Mouse (Mus musculus) heart, embryonic 14.5 days (tissue): ENCODE measurements around the gene Rasgef1b. TPM values are rescaled to one million over a fixed set of nuclear protein-coding genes. Genes with fewer than 3 reads are reported as not detected.

Source experiments
- ATAC-seq: fragments of 200-750 bp; cut with Nextera tagmentation; 2 replicates; pipeline ENCODE4 v1.8.0; 2017; ENCODE audit warnings: low read depth, moderate TSS enrichment; ENCODE audit not compliant: insufficient number of reproducible peaks, insufficient read depth, low FRiP score
- H3K27ac ChIP-seq, 2 experiments: fragments of 200-500 bp in 1 of 2; fragments of 300-500 bp in 1 of 2; sonication (generic) in 1 of 2; replicated peaks in 1 of 2; 2 replicates each; pipeline ENCODE4 v1.5.1; 2012 to 2014; ENCODE audit warnings: low read depth in 2 of 2, low read length in 2 of 2, control low read depth in 1 of 2, mild to moderate bottlenecking in 1 of 2, mixed read lengths in 1 of 2; ENCODE audit not compliant: control insufficient read depth in 1 of 2, insufficient read depth in 1 of 2
- H3K27me3 ChIP-seq: fragments of 300-500 bp; sonication (generic); 2 replicates; pipeline ENCODE4 v1.6.1; 2014; ENCODE audit warnings: mild to moderate bottlenecking, low read length, control low read depth; ENCODE audit not compliant: control insufficient read depth, insufficient read depth
- H3K36me3 ChIP-seq: fragments of 300-500 bp; sonication (generic); 2 replicates; pipeline ENCODE4 v1.6.1; 2014; ENCODE audit warnings: mild to moderate bottlenecking, control low read depth, low read length, mixed read lengths; ENCODE audit not compliant: control insufficient read depth, insufficient read depth
- H3K4me1 ChIP-seq, 2 experiments: fragments of 200-500 bp in 1 of 2; fragments of 300-500 bp in 1 of 2; sonication (generic) in 1 of 2; 2 replicates each; pipeline ENCODE4 v1.6.1; 2012 to 2014; ENCODE audit warnings: low read length in 2 of 2, control low read depth in 1 of 2, mixed read lengths in 1 of 2; ENCODE audit not compliant: control insufficient read depth in 2 of 2, insufficient read depth in 2 of 2
- H3K4me2 ChIP-seq: fragments of 300-500 bp; sonication (generic); 2 replicates; pipeline ENCODE4 v1.6.1; 2014; ENCODE audit warnings: mild to moderate bottlenecking, low read length
- H3K4me3 ChIP-seq, 2 experiments: fragments of 200-500 bp in 1 of 2; fragments of 300-500 bp in 1 of 2; sonication (generic) in 1 of 2; 2 replicates each; pipeline ENCODE4 v1.5.1; 2012 to 2014; ENCODE audit warnings: low read length in 2 of 2, mild to moderate bottlenecking in 2 of 2, control low read depth in 1 of 2, low read depth in 1 of 2, moderate library complexity in 1 of 2; ENCODE audit not compliant: control insufficient read depth in 1 of 2, insufficient read depth in 1 of 2
- H3K9ac ChIP-seq: fragments of 300-500 bp; sonication (generic); 2 replicates; pipeline ENCODE4 v1.6.1; 2014; ENCODE audit warnings: mild to moderate bottlenecking, low read length
- H3K9me3 ChIP-seq: fragments of 300-500 bp; sonication (generic); 2 replicates; pipeline ENCODE4 v1.6.1; 2016; ENCODE audit warnings: low read length, control low read depth; ENCODE audit not compliant: control insufficient read depth
- WGBS: fragments of 180-500 bp; shearing (Covaris S2); extraction: QIAGEN DNeasy Blood & Tissue Kit; methylation state at CpG from one replicate; pipeline ENCODE4 v1.1.7; 2014; 5-methylcytosine and 5-hydroxymethylcytosine counted together
- polyA plus RNA-seq: library from polyadenylated mRNA; unstranded; fragments of >200 nt; fragmentation: Nextera tagmentation; extraction: Ambion mirVana; gene quantifications from 2 replicates; pipeline ENCODE4 v1.2.1, GENCODE M21; 2014

The Rasgef1b gene
- polyA plus RNA-seq, 1 experiment from 2014 or later, result 45.9 TPM

DNA sequence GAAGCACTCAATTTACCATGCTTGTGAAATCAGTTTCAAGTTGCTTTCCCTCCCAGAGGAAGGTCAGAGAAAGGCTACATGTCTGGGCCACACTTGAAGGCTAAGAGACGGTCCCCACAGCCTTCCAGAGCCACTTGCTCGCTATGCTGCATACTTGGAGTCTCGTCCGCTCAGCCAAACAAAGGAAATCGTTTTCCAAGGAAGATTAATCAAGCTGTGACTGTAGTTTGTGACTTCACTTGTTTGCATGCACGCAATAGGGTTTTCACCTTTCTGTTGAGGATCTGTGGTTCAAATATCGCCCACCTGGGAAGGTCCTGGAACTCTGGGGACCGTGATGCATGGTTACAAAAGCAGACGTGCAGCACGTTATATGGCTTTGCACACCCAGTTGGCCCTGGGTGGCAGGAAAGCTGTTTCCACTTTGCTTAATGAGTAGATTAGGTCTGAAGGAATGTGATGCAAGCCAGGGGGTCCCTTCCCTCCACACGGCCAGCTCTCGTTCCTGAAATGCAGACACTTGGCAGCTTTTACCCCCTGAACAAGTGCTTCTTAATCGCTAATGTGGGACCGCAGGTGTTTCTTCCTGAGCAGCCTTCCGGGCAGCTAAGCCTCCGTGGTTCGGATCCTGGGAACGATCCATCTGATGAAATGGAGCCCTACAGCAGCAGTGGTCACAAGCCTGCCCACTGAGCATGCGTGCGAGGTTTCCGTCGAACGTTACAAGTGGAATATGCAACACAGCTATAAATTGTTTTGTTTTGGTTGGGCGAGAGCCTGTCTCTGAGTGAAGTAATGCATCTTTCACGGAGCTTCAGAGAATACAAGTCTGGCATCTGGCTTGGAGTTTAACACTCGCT, 537.7 kb downstream of the Rasgef1b start:
- peaks cover 4 to 5% of the 10 kb centered on the region in 2 experiments; a peak in 1 of 4 replicates for H3K4me1 ChIP-seq
- H3K27ac ChIP-seq, result no peak overlapping the region
- ATAC-seq, result no peak
- no peak overlapping the region for H3K4me3 ChIP-seq
- H3K9me3 ChIP-seq, result no peaks in the 10 kb centered on the region
- peak overlapping the region; percentile 22 for H3K4me2 ChIP-seq
- no peaks in the 10 kb centered on the region for H3K36me3 ChIP-seq
- no peaks in the 10 kb centered on the region for H3K27me3 ChIP-seq
- H3K9ac ChIP-seq, result no peak overlapping the region
- 54% methylated on average over 26 of the region's 26 CpGs for WGBS

GRCm38 (mm10) chr5:99183637-99184036, 545.2 kb downstream of the Rasgef1b start:
- H3K9ac ChIP-seq, result no peak overlapping the region
- H3K27ac ChIP-seq, result no peak overlapping the region
- no peak overlapping the region for H3K4me3 ChIP-seq
- H3K36me3 ChIP-seq, result no peaks in the 10 kb centered on the region
- H3K4me2 ChIP-seq, result no peak overlapping the region
- peaks cover 10% of the 10 kb centered on the region for H3K9me3 ChIP-seq
- no peaks in the 10 kb centered on the region for H3K27me3 ChIP-seq
- no peak for ATAC-seq
- H3K4me1 ChIP-seq, result no peaks in the 10 kb centered on the region
- WGBS, result 81% methylated on average over 7 of the region's 7 CpGs

DNA sequence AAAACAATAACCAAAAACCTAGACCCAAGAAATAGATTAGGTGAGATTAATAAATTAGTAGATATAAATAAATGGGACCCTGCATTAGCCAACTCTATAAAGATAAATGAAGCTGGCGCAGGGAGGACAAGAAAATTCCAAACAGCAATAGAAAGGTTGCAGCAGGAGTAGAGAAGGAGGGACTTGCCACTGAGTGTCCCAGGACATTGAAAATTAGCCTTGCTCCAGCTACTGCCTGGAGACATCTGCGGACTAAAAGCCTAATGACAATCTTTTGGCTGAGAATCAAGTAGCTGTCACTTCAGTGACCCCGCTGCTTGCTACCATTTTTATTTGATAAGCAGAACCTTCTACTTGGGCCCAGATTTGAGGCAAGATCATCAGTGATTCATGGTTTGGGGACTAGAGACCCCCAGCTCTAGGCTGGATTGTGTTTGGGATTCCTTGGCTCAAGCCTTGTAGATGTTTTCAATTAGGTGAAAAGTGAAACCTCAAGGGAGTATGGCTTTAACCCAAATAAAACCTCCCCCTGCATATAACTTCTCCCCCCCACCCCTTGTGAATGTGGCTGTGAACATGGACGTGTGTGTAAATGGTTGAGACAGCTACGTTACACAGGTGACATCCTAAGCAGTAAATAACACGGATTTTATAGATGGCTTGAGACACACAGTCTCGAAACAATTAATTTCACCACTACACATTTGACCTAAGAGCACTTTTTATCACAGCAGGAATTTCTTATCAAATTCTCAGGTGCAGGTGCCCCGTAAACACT, 554.1 kb downstream of the Rasgef1b start:
- no peak overlapping the region for H3K4me2 ChIP-seq
- ATAC-seq, result no peak
- H3K36me3 ChIP-seq, result no peaks in the 10 kb centered on the region
- H3K9me3 ChIP-seq, result peaks cover 11% of the 10 kb centered on the region; the same call in 1 of the 2 replicates
- H3K27me3 ChIP-seq, result no peaks in the 10 kb centered on the region
- no peak overlapping the region for H3K27ac ChIP-seq
- H3K9ac ChIP-seq, result no peak overlapping the region
- H3K4me3 ChIP-seq, result no peak overlapping the region
- 59% methylated on average over 8 of the region's 8 CpGs for WGBS
- H3K4me1 ChIP-seq, result no peaks in the 10 kb centered on the region

- H3K4me1 ChIP-seq, result no peaks in the 10 kb centered on the region
- H3K27ac ChIP-seq, result no peak overlapping the region
- no peaks in the 10 kb centered on the region for H3K36me3 ChIP-seq
- no peak overlapping the region for H3K9ac ChIP-seq
- H3K27me3 ChIP-seq, result no peaks in the 10 kb centered on the region
- H3K4me2 ChIP-seq, result no peak overlapping the region
- WGBS, result 65% methylated on average over 4 of the region's 4 CpGs
- ATAC-seq, result no peak
- H3K4me3 ChIP-seq, result no peak overlapping the region
- no peaks in the 10 kb centered on the region for H3K9me3 ChIP-seq
These were observed 559.0 kb downstream of the Rasgef1b start for GRCm38 (mm10) chr5:99169836-99170235.

DNA sequence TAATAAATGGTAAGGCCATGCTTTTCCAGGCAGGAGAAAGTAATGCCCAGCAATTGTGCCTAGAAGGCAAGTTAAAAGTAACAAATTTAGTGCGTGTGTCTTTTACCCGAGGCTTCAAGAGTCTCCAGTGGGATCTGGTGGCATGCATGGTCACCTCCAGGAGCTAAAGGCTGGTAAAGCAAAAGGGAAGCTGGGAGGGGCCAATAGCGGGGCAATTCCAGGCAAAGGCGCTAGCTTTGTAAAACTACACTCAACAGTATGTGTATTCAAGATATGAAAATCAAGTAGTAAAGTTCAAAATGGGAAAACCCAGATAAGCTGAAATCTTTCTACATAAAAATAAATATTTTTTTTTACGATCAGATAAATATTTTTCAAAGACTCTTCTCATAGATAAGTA, 561.1 kb downstream of the Rasgef1b start:
- 81% methylated on average over 5 of the region's 5 CpGs for WGBS
- H3K4me2 ChIP-seq, result no peak overlapping the region
- H3K9ac ChIP-seq, result no peak overlapping the region
- H3K9me3 ChIP-seq, result no peaks in the 10 kb centered on the region
- ATAC-seq, result no peak
- H3K36me3 ChIP-seq, result no peaks in the 10 kb centered on the region
- H3K4me3 ChIP-seq, result no peak overlapping the region
- H3K27me3 ChIP-seq, result no peaks in the 10 kb centered on the region
- H3K27ac ChIP-seq, result no peak overlapping the region
- no peaks in the 10 kb centered on the region for H3K4me1 ChIP-seq

Other genes with a start within 250 kb of the Rasgef1b start
- gene Vamp9, start 177.2 kb upstream of the Rasgef1b start, polyA plus RNA-seq, result 0.42 and 0.96 TPM in 2 replicates
- 83.0 and 95.2 TPM in 2 replicates for gene Hnrnpd, start 249.9 kb upstream of the Rasgef1b start, polyA plus RNA-seq
- gene 4930524J08Rik, start 250.0 kb upstream of the Rasgef1b start, polyA plus RNA-seq, result 1.8 and 1.9 TPM in 2 replicates